Mouse (Mus musculus) activated CD4-positive, CD25-positive, alpha-beta regulatory T cell, adult 4 months (primary cell): ENCODE data around the gene Rbp3. TPM values are rescaled to one million over a fixed set of nuclear protein-coding genes. Genes with fewer than 3 reads are reported as not detected.

ENCODE experiments used
- ATAC-seq: one replicate; pipeline ENCODE4 v1.8.0; 2017
- polyA plus RNA-seq, 2 experiments: library from polyadenylated mRNA; unstranded; fragments of 100-300 nt; shearing (Covaris generic); gene quantifications; one replicate each; pipeline ENCODE4 v1.2.1; 2017

Gene Rbp3
- polyA plus RNA-seq, result not detected

DNA sequence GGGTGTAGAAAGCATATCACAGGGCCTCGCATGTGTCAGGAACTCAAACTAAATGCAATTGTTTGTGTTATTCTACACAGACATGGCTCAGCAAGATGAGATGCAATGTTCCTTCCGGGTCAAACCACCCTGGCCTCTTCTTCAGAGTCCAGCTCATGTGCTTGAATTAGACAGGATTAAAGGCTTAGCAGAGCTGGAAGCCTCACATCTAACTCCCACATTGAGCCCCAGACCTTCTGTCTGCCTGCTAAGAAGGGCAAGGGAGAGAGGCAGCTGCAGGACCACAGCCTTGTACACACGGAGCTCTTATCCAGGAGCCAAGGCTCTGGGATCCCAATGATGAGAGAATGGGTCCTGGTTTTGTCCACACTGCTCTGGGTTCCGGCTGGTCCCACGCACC is at the start of gene Rbp3:
TSS of gene Rbp3 (plus strand) at position 243 of the 400 bp plus-strand sequence.
- ATAC-seq, result no peak

DNA sequence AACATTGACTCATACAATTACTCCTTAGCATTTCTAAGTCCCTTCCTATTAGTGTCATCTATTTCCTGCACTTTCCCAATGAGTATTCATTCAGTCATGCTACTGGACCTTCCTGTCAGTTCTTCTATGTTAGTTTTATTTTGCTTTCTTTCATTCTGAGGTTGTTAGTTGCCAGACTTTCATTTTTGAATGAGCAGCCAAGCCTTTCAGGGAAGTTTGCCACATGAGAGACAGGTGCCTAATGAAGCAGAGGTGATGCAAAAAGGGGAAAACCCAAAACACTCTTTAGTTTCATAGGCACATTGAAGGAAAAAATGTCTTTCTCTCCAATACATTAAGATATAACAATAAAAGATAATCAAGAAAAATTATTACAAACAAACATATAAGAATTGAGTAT is 49.0 kb upstream of the Rbp3 start:
- ATAC-seq, result no peak

DNA sequence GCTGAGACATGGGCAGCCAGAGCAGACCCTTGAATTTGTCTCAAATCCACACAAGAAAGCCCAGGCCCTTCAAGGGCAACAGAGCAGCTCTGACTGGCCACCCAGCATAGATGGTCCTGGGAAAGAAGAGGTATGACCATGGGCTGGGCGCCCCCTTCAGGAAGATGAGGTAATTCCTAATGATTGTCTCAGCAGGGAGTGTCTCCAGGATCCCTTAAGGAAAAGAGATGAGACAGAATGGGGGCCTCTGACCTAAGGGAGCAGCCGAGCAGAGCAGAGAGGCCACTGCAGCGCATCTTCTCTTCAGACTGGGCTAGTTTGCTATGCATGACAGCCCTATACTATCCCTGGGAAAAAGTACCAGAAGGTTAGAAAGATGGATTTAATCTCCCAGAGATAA is 40.1 kb upstream of the Rbp3 start:
- no peak for ATAC-seq

DNA sequence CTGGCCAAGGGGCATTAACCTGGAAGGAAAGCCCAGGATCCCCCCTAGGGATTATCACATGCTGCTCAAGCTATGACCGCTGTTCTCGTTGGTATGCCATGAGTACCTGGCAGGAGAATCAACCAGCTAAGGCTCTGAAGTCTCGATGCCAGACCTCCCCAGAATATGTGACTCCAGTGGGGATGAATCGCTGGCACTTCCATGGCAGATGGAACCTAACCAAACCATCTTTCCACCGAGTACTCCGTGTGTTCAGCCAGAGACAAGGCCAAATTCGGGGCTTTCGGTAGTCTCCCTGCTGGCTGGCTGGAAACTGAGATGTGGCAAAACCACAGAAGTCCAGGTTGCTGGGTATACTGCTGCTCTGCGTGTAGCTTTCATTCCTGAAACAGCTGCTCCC is 39.6 kb upstream of the Rbp3 start:
- no peak for ATAC-seq

DNA sequence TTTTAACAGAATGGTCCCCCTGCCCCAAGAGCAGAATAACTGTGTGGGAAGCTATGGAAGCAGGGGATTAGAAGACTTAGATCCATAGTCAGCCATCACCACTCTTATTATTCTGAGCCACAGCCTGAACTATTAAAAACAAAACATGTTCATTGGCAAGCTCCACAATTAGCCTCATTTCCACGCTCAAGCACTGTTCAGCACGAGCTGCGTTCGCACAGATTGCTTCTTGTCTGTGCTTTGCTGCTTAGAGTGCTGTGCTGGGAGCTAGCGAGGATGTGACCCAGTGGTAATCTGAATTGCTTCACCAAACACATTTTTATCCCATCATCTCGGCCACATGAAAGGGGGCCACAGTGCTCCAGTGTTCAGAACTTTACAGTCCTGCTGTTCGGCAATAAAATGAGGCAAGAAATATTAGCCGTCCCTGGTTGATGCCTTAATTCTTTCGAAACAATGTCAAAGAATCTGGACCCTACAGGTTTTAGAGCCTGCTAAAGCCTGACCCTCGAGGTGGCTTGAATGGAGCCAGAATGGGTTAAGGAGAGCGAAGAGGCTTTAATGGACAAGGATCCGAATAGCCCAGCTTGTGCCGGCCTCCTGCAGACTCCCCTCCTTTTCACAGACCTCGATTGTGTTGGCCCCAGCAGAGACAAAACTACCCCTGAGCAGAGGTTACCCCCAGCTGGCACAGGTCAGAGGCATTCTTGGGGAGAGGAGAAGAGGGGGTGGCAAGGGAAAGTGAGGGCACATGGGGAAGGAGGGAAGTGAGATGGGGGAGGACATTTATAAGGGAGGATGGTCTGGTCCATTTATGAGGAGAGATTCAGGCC is 32.9 kb upstream of the Rbp3 start:
- no peak for ATAC-seq

DNA sequence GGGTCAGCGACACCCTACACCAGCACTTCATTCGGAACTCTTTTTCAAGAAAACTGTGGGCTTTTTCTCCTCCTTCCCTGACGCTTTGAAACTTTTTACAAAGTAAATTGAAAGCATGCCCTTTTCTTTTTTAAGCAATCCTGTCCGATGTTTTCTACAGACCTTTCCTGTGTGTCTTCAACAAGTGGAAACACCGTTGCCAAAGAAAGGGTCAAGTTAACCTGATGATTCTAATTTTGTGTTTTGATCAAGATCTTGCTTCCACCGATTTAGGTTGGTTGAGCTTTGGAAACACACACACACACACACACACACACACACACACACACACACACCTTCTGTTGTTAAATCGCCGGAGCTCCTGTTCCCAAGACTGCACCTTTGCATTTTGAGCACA is 31.0 kb upstream of the Rbp3 start:
- ATAC-seq, result no peak

DNA sequence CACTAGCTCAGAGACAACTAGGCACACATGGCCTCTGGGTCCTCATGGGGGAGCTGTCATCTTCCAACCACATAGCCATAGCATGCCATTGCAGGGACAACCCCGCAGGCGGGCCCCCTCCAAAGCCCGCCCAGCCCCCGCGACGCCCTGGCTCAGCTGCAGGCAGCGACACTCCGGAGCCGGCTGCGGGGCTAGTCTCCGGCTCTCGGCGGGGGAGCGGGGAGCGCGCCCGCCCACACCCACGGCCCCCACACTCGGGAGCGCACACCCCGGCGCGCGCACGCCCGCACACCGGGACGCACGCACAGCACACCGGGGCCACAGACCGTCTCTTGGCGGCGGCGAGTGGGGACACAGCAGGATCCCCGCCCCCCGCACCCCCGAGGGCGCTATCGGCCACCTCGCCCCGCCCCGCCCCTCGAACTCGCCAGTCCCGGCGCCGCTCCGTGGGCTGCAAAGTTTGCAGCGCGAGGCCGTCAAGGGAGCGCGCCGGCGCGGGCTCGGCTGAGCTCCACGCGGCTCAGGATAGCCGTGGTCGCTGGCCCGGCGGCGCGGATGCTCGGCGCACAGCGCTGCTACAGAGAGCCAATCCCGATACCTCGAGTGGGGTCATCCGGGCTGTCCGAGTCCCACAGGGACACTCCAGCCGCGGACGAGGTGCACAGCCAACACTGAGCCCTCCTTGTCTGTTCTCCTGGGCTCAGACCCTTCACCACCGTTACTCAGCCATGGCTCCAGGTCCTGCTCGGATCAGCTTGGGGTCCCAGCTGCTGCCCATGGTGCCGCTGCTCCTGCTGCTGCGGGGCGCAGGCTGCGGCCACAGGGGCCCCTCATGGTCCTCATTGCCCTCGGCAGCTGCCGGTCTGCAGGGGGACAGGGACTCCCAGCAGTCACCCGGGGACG is 30.4 kb upstream of the Rbp3 start, which contains the start of gene Gdf10:
TSS of gene Gdf10 (plus strand) at position 420 of the 903 bp plus-strand sequence.
- ATAC-seq, result no peak

DNA sequence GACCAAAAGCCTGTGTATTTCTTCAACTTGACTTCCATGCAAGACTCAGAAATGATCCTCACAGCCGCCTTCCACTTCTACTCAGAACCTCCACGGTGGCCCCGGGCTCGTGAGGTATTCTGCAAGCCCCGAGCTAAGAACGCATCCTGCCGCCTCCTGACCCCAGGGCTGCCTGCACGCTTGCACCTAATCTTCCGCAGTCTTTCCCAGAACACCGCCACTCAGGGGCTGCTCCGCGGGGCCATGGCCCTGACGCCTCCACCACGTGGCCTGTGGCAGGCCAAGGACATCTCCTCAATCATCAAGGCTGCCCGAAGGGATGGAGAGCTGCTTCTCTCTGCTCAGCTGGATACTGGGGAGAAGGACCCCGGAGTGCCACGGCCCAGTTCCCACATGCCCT is 21.9 kb upstream of the Rbp3 start:
- no peak for ATAC-seq

DNA sequence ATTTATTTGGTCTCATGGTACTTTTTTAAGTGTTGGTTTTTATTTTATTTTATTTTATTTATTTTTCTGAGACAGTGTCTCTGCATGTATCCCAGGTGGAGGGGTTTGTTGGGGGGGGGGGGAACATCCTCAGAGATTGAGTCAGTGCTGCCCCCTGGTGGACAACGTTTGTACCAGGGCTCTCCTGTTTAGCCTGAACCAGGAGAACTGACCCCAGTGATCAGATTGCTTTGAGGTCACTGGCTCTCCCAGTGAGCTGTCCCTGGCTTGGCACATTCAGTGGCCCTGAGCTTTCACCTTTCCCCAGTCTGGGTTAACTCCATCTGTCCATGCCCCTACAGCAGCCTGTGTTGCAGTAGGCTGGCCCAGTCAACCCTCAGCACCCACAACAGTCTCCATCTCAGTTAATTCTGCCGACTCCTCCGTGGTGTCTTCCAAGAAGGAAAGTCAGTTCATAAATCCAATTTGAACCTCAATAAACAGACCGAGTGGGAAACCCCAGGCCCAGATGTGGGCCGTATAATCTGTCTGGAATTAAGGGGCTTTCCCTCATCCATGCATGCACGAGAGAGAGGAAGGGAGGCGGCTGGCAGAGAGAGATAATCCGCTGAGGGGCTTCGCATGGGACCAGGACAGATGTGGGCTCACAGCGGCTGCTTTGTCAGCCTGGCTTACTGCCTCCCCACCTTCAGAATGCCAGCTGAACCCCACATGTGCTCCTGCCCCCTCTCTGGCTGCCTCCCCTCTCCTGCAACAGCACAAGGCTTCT is 20.7 kb upstream of the Rbp3 start:
- ATAC-seq, result no peak

DNA sequence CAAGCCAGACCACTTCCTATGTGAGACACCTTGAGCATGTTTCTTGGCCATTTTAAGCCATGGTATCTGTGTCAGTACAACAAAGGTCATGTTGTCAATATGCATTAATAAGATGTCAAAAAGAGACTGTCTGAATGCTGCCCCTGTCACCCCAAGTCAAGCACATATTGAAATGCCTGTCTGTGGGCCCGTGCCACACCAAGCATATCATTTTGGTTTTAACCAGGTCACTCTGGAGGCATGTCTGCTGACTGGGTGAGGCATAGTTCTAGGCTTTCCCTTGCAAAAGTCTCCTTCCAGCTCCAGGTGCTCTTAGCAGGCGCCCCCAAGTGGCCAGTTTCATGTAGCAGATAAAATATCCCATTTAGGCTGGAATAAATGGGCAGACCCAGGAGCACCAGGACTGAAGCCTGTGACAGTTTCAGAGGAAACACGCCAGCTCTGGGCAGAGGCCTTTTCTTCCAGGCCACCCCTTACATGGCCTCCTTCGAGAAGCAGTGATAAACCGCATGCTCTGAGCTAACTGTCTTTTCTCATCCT is 20.0 kb upstream of the Rbp3 start:
- ATAC-seq, result no peak

DNA sequence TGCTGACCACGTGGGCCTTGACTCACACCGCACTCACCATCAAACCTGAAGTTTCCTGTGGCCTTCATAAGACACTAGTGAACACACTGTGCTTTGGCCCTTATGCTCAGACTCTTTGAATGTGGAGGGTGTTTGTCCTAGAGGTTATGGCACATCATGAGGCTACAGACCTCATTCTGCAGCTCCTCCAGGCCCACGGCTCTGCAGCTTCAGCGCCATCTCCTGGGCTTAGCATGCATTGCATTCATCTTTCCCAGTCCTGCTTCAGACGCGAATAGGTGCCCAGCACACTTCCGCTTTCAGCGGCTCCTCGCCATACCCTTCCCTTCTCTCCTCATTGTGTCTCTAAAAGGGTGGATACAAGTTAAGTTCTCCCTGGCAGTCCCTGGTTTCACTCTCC is 14.7 kb upstream of the Rbp3 start:
- ATAC-seq, result no peak

DNA sequence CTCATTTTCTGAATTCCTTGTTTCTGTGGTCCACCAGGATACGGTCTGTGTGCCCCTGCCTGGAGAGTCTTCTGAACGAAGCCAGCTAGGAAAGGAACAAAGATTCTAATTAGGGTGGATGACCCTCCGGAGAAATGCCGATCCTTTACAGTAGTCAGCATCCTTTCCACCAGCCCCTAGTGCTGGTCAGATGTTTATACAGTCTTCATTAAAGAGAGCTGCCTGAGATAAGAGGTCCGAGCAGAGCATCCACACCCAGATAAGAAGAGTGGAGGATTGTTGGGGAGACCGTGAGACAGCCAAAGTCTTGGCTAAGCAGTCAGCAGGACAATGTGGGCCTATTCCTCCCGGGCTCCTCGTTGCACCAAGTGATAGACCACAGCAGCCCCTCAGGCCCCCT is 13.1 kb upstream of the Rbp3 start, which contains the start of gene Gdf2:
TSS of gene Gdf2 (plus strand) at position 301 of the 400 bp plus-strand sequence.
- no peak for ATAC-seq

DNA sequence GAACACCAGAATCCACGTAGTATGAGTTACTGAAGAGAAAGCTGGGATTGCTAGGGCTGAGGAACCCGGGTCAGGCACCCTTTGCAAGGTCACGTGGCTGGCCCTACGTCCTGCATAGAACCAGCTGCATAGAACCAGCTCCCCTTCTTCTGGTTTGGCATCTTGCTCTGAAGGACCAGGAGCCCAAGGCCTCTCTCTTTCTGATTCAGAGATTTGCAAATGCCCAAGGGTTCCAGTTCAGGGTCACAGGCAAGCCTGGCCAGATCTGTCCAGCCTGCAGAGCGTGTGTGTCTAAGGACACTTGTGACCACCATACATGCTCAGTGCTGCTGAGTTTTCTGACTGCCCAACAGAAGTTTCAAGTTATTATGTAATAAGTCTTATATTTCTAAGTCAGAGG is 11.6 kb upstream of the Rbp3 start:
- ATAC-seq, result no peak

DNA sequence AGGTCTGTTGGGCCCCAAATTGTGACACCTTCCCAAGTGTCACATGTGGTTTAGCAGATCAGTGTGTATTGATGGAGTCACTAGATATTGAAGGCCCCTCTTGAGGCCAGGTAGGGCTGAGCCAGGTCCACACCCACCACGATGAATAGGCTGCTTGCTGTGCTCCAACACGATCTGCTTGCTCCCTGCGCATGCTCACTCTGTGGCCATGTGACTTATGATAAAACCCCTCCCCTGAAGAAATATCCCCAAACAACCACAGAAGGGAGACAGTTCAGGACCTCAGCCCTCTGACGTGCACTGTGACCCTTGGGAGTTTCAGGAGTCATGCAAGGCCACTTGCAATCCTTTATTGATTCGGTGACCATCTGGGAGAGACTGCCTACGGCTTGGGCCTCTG is 7.7 kb upstream of the Rbp3 start:
- no peak for ATAC-seq

DNA sequence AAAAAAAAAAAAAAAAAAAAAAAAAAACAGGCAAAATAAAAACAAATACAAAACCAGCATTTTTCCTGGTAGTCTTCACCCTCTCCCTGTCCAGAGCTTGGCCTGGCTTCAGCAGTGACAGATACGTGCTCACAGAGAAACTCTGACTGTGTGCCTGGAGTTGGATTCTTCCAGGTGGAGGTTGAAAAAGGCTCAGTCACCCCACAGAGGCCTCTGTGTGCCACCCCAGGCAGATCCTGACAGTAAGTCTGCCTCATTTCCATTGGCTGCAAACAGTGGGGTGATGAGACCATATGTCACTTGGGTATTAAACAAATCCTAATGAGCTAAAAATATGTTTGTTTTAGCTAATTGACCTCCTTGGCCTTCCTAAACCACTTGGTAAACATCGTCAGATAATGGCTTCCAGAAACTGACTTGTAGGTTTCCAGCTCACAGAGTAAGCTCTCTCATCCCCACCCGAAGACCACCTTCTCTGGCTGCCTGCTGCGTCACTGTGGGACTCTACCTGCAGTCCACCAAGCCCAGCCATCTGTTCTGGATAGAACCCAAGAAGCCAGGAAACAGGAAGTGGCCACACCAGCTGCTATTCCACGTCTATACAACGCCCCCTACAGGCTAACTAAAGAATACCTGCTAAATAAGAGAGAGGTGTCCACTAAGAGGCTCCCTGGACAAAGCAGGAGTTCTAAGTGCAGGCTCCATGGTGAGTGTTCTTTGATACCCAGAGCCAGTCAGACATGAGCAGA is 1.4 kb upstream of the Rbp3 start:
- ATAC-seq, result no peak

DNA sequence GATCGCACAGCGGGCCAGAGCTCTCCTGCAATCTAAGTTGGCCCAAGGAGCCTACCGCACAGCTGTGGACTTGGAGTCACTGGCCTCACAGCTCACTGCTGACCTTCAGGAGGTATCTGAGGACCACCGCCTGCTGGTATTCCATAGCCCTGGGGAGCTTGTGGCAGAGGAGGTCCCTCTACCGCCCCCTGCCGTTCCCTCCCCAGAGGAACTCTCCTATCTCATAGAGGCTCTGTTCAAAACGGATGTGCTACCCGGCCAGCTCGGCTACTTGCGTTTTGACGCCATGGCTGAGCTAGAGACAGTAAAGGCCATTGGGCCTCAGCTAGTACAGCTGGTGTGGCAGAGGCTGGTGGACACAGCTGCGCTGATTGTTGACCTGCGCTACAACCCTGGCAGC is 2.3 kb downstream of the Rbp3 start:
- ATAC-seq, result no peak

DNA sequence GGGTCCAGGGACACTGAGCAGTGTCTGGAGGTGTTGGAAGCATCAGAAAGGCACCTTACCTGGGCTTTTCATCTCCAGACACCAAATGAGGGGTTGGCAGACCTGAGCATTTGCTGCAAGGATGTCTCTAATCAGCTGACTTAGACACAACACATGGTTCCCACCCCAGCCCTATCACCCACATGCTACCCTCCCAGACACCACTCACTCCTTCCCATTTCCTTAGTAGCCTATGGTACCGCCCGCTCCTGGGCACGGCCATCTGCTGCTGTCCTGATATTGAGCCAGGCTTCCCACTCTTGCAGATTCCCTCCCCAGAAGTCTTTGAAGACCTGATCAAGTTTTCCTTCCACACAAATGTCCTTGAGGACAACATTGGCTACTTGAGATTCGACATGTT is 4.4 kb downstream of the Rbp3 start:
- no peak for ATAC-seq

DNA sequence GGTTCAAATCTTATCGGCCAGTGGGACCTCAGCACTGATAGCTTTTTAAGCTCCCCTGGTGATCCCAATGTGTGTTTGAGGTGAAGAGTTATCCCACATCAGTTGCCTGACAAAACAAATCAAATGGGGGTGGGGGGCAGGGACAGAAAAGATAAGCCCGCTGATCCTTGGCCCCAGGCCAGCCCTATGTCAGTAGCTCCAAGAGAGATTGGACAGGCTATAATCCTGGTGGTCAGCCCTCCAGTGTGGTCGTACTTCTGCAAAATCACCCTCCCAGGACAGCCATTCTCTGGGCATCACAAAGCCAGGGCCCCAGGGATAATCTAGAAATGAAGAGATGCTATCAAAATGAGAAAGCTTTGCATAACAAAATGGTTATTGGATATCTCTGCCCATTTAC is 5.0 kb downstream of the Rbp3 start:
- no peak for ATAC-seq

DNA sequence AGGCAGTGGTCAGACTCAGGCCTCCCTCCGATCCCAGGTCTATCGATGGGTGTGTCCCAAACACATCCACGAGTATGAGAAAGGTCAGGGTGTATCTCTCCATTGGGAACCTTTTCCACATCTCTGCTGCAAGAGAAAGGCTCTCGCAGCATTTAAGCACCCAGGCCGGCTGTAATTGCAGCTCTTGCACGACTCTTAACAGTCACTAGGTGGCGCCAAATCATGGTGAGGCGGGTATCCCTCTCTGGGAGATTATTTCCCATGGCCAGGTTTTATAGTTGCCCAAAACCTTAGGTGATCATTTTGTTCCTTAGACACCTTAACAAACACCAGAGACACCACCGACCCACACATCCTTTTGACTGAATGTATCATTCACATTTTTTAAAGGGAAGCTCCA is 5.5 kb downstream of the Rbp3 start:
- no peak for ATAC-seq

DNA sequence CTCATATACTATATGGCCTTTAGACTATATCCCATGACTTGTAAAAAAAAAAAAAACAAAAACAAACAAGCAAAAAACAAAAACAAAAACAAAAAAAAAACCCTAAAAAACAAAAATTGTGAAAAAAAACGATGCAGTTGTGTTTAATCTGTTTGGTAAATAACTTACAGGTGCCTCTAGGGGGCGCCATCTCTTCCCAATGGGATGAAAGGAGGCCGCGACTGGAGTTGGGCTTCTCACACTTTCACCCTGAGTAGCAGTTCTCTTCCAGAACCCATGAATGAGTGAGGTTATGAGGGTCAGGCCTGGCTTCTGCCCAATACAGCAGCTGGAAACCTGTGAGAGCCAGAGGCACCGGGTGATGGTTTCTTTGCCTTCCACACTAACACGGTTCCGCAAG is 11.9 kb downstream of the Rbp3 start:
- no peak for ATAC-seq

DNA sequence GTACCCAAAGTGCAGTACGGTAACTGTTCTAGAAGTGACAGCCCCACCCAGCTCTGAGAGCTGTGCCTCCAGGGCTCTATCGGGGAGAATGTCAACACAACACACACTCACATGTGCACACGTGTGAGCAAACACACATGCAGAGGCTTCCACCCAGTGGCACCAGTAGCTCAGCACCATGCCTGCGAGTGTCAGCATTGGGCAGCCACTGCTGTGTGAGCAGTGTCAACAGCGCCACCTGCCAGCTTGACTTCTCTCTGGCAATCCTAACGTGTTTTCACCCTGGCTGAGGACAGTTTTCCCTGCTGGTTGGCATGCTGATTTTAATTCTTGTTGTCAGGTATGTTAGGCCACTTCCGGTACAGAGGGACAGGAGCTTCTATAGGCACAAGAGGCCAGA is 18.9 kb downstream of the Rbp3 start:
- no peak for ATAC-seq

DNA sequence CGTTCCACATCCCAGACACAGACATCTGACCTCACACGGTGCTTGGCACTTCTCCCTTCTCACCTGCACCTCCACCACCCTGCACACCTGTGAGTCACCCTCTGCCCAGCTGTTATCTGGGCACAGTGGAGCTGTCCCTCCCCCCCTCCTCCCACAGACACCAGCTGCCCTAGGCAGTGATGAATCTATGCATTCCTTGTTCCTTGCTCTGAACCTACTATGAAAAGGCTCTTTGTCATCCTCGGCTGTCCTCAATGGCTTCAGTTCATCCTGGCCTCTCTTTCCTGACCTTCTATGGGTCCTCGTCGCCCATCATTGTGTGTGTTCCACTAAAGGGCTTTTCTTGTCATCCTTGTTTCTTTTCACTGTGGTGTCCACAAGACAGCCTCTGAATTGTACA is 20.9 kb downstream of the Rbp3 start:
- ATAC-seq, result no peak
